Mouse (Mus musculus): Measurements from ENCODE around the gene Trip10. TPM values are rescaled to one million over a fixed set of nuclear protein-coding genes. Genes with fewer than 3 reads are reported as not detected.

The Trip10 gene
- total RNA-seq, 2 experiments from 2014 or later = 9.1 to 10.3 TPM

GRCm38 (mm10) chr17:57234254-57234928 lies 14.9 kb upstream of the Trip10 start:
- no peak for DNase-seq (ENCODE audit: low spot score in 2 of 2)

GRCm38 (mm10) chr17:57235803-57236202 lies 13.5 kb upstream of the Trip10 start:
- no peak for DNase-seq (ENCODE audit: low spot score in 2 of 2)

- DNase-seq (ENCODE audit: low spot score in 2 of 2) = no peak
These were observed 12.1 kb upstream of the Trip10 start for GRCm38 (mm10) chr17:57237181-57237580.

- DNase-seq (ENCODE audit: low spot score in 2 of 2) = no peak
These were observed 5.4 kb upstream of the Trip10 start for GRCm38 (mm10) chr17:57243650-57244370.

- no peak for DNase-seq (ENCODE audit: low spot score in 2 of 2)
These were observed 3.8 kb upstream of the Trip10 start for GRCm38 (mm10) chr17:57245311-57245929.

- DNase-seq (ENCODE audit: low spot score in 2 of 2) = no peak
These were observed 2.4 kb upstream of the Trip10 start for GRCm38 (mm10) chr17:57246663-57247392.

GRCm38 (mm10) chr17:57247393-57248200 lies 1.7 kb upstream of the Trip10 start:
- DNase-seq (ENCODE audit: low spot score in 2 of 2) = peak; percentile 94 to 99

GRCm38 (mm10) chr17:57248201-57248699 lies 1.0 kb upstream of the Trip10 start, which contains the start of gene Gpr108:
Gene Gpr108, minus strand, starts transcription at chr17:57248446.
- DNase-seq (ENCODE audit: low spot score in 2 of 2) = peak; percentile 81 to 87

GRCm38 (mm10) chr17:57248771-57249170 lies 484 bp upstream of the Trip10 start:
- DNase-seq (ENCODE audit: low spot score in 2 of 2) = no peak

- no peak for DNase-seq (ENCODE audit: low spot score in 2 of 2)
These were observed 1.4 kb downstream of the Trip10 start for GRCm38 (mm10) chr17:57250461-57251160.

GRCm38 (mm10) chr17:57251431-57251830 lies 2.2 kb downstream of the Trip10 start:
- no peak for DNase-seq (ENCODE audit: low spot score in 2 of 2)

GRCm38 (mm10) chr17:57253306-57253705 lies 4.1 kb downstream of the Trip10 start:
- DNase-seq (ENCODE audit: low spot score in 2 of 2) = no peak

GRCm38 (mm10) chr17:57255354-57255753 lies 6.1 kb downstream of the Trip10 start:
- DNase-seq (ENCODE audit: low spot score in 2 of 2) = no peak

- DNase-seq (ENCODE audit: low spot score in 2 of 2) = no peak
These were observed 7.7 kb downstream of the Trip10 start for GRCm38 (mm10) chr17:57256921-57257485.

GRCm38 (mm10) chr17:57258191-57258590 lies 8.9 kb downstream of the Trip10 start:
- DNase-seq (ENCODE audit: low spot score in 2 of 2) = no peak

- DNase-seq (ENCODE audit: low spot score in 2 of 2) = no peak
These were observed 10.5 kb downstream of the Trip10 start for GRCm38 (mm10) chr17:57259742-57260141.

GRCm38 (mm10) chr17:57260351-57260750 lies 11.1 kb downstream of the Trip10 start:
- DNase-seq (ENCODE audit: low spot score in 2 of 2) = no peak

GRCm38 (mm10) chr17:57261286-57261685 lies 12.0 kb downstream of the Trip10 start:
- no peak for DNase-seq (ENCODE audit: low spot score in 2 of 2)

- DNase-seq (ENCODE audit: low spot score in 2 of 2) = no peak
These were observed 12.5 kb downstream of the Trip10 start for GRCm38 (mm10) chr17:57261796-57262195.
